Mouse (Mus musculus): Measurements from ENCODE around the gene Pex13. TPM values are rescaled to one million over a fixed set of nuclear protein-coding genes. Genes with fewer than 3 reads are reported as not detected.

The Pex13 gene
- polyA plus RNA-seq, 1 experiment from 2014 or later: 39.9 TPM

DNA sequence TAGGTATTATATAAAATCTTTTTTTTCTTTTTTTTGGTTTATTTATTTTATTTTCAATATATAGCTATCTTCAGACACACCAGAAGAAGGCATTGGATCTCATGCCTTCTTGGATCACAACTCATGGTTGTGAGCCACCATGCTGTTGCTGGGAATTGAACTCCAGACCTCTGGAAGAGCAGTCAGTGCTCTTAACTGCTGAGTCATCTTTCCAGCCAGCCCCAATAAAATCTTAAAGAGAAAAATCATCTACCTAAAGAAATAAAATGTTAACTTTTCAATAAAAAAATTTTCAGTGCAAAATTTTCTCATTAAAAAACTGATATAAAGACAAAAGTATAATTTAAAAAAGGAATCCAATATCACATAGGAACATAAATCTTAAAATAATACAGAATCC, 1.5 kb downstream of the Pex13 start:
- Histone ChIP-seq H3K27ac (ENCODE audit: low read depth, low read length) (no peak overlapping the region), H3K4me2 (replicated peaks; ENCODE audit: low read depth, low read length) (no peak overlapping the region; the same call in 1 of the 2 replicates), H3K9me3 (ENCODE audit: control insufficient read depth, low read length) (no peaks in the 10 kb centered on the region), H3K9ac (ENCODE audit: low read depth, low read length) (no peak overlapping the region), H3K36me3 (ENCODE audit: control insufficient read depth, insufficient read depth, low read length) (peaks cover 2% of the 10 kb centered on the region; the same call in 1 of the 2 replicates), H3K4me3 (ENCODE audit: low read length) (no peak overlapping the region), H3K27me3 (ENCODE audit: control insufficient read depth, insufficient read depth, low read length) (no peaks in the 10 kb centered on the region), H3K4me1 (ENCODE audit: control insufficient read depth, insufficient read depth, low read length) (no peaks in the 10 kb centered on the region)
- ATAC-seq (ENCODE audit: low FRiP score, low TSS enrichment): no peak

DNA sequence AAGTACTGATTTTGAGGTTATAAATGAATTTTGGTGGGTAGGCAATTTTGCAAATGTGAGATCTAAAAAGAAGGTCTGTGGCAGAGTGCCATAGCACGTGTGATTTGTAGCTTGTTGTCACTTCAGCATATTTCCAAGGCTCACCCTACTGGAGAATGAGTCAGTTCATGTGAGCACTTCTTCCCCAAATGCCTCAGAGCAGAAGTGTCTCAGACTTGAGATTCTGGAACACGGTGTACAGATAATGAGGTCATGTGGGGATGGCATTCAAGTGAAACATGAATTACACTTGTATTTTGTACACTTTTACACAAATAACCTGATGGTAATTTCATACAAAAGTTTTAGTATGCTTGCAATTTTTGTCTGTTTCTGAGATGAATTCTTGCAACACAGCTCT, 8.0 kb downstream of the Pex13 start:
- H3K4me1 ChIP-seq (ENCODE audit: control insufficient read depth, insufficient read depth, low read length): no peaks in the 10 kb centered on the region
- ATAC-seq (ENCODE audit: low FRiP score, low TSS enrichment): no peak
- no peak overlapping the region for H3K9ac ChIP-seq (ENCODE audit: low read depth, low read length)
- H3K27ac ChIP-seq (ENCODE audit: low read depth, low read length): no peak overlapping the region
- H3K27me3 ChIP-seq (ENCODE audit: control insufficient read depth, insufficient read depth, low read length): no peaks in the 10 kb centered on the region
- no peak overlapping the region for H3K4me3 ChIP-seq (ENCODE audit: low read length)
- H3K9me3 ChIP-seq (ENCODE audit: control insufficient read depth, low read length): no peaks in the 10 kb centered on the region
- H3K4me2 ChIP-seq (replicated peaks; ENCODE audit: low read depth, low read length): no peak overlapping the region
- H3K36me3 ChIP-seq (ENCODE audit: control insufficient read depth, insufficient read depth, low read length): no peaks in the 10 kb centered on the region
- WGBS: 88% methylated on average over 2 of the region's 2 CpGs

GRCm38 (mm10) chr11:23653666-23654065, 12.1 kb downstream of the Pex13 start:
- WGBS: 61% methylated on average over 3 of the region's 3 CpGs
- H3K36me3 ChIP-seq (ENCODE audit: control insufficient read depth, insufficient read depth, low read length): peaks cover 12% of the 10 kb centered on the region; the same call in 1 of the 2 replicates
- ATAC-seq (ENCODE audit: low FRiP score, low TSS enrichment): no peak
- H3K4me1 ChIP-seq (ENCODE audit: control insufficient read depth, insufficient read depth, low read length): no peaks in the 10 kb centered on the region
- no peaks in the 10 kb centered on the region for H3K9me3 ChIP-seq (ENCODE audit: control insufficient read depth, low read length)
- no peak overlapping the region for H3K9ac ChIP-seq (ENCODE audit: low read depth, low read length)
- no peaks in the 10 kb centered on the region for H3K27me3 ChIP-seq (ENCODE audit: control insufficient read depth, insufficient read depth, low read length)
- H3K4me3 ChIP-seq (ENCODE audit: low read length): no peak overlapping the region
- no peak overlapping the region for H3K27ac ChIP-seq (ENCODE audit: low read depth, low read length)
- H3K4me2 ChIP-seq (replicated peaks; ENCODE audit: low read depth, low read length): no peak overlapping the region

DNA sequence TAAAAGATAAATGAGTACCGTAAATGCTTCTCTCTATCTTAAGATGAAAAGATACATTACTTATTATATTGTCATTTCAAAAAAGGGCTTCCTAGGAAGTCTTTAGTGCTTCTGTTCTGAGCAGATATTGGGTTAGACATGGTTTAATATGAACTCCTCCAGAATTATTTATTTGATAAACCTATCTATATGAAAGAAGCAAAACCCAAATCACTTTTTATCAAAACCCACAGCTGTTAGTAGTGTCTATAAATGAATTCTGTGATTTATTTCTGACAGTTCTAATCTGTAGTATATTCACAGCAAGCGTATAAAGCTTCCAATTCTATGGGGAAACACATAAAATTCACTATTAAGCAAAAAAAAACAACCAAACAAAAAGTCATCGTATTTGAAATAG, 17.9 kb downstream of the Pex13 start:
- no peak overlapping the region for H3K4me3 ChIP-seq (ENCODE audit: low read length)
- no peak for ATAC-seq (ENCODE audit: low FRiP score, low TSS enrichment)
- H3K4me1 ChIP-seq (ENCODE audit: control insufficient read depth, insufficient read depth, low read length): no peaks in the 10 kb centered on the region
- no peaks in the 10 kb centered on the region for H3K9me3 ChIP-seq (ENCODE audit: control insufficient read depth, low read length)
- WGBS: 95% methylated on average over 3 of the region's 3 CpGs
- H3K27me3 ChIP-seq (ENCODE audit: control insufficient read depth, insufficient read depth, low read length): no peaks in the 10 kb centered on the region
- no peak overlapping the region for H3K27ac ChIP-seq (ENCODE audit: low read depth, low read length)
- H3K36me3 ChIP-seq (ENCODE audit: control insufficient read depth, insufficient read depth, low read length): peaks cover 21% of the 10 kb centered on the region
- H3K9ac ChIP-seq (ENCODE audit: low read depth, low read length): no peak overlapping the region
- no peak overlapping the region for H3K4me2 ChIP-seq (replicated peaks; ENCODE audit: low read depth, low read length)

- Histone ChIP-seq H3K4me3 (ENCODE audit: low read length) (no peak overlapping the region), H3K9me3 (ENCODE audit: control insufficient read depth, low read length) (no peaks in the 10 kb centered on the region), H3K9ac (ENCODE audit: low read depth, low read length) (no peak overlapping the region), H3K36me3 (ENCODE audit: control insufficient read depth, insufficient read depth, low read length) (peaks cover 21% of the 10 kb centered on the region), H3K4me2 (replicated peaks; ENCODE audit: low read depth, low read length) (no peak overlapping the region), H3K4me1 (ENCODE audit: control insufficient read depth, insufficient read depth, low read length) (no peaks in the 10 kb centered on the region), H3K27me3 (ENCODE audit: control insufficient read depth, insufficient read depth, low read length) (no peaks in the 10 kb centered on the region), H3K27ac (ENCODE audit: low read depth, low read length) (no peak overlapping the region)
- no peak for ATAC-seq (ENCODE audit: low FRiP score, low TSS enrichment)
Measured at GRCm38 (mm10) chr11:23647431-23647830, 18.3 kb downstream of the Pex13 start.

GRCm38 (mm10) chr11:23634573-23634972, 31.2 kb downstream of the Pex13 start:
- no peak overlapping the region for H3K4me3 ChIP-seq (ENCODE audit: low read length)
- ATAC-seq (ENCODE audit: low FRiP score, low TSS enrichment): no peak
- no peak overlapping the region for H3K9ac ChIP-seq (ENCODE audit: low read depth, low read length)
- H3K27me3 ChIP-seq (ENCODE audit: control insufficient read depth, insufficient read depth, low read length): no peaks in the 10 kb centered on the region
- no peaks in the 10 kb centered on the region for H3K9me3 ChIP-seq (ENCODE audit: control insufficient read depth, low read length)
- H3K4me1 ChIP-seq (ENCODE audit: control insufficient read depth, insufficient read depth, low read length): no peaks in the 10 kb centered on the region
- H3K36me3 ChIP-seq (ENCODE audit: control insufficient read depth, insufficient read depth, low read length): no peaks in the 10 kb centered on the region
- WGBS: 70% methylated on average over 8 of the region's 8 CpGs
- no peak overlapping the region for H3K27ac ChIP-seq (ENCODE audit: low read depth, low read length)
- H3K4me2 ChIP-seq (replicated peaks; ENCODE audit: low read depth, low read length): no peak overlapping the region

GRCm38 (mm10) chr11:23633879-23634215, 31.9 kb downstream of the Pex13 start:
- Histone ChIP-seq H3K4me2 (replicated peaks; ENCODE audit: low read depth, low read length) (peak overlapping the region; percentile 76), H3K36me3 (ENCODE audit: control insufficient read depth, insufficient read depth, low read length) (no peaks in the 10 kb centered on the region), H3K9me3 (ENCODE audit: control insufficient read depth, low read length) (no peaks in the 10 kb centered on the region), H3K4me1 (ENCODE audit: control insufficient read depth, insufficient read depth, low read length) (no peaks in the 10 kb centered on the region), H3K4me3 (ENCODE audit: low read length) (peak overlapping the region; percentile 88), H3K27me3 (ENCODE audit: control insufficient read depth, insufficient read depth, low read length) (no peaks in the 10 kb centered on the region), H3K9ac (ENCODE audit: low read depth, low read length) (no peak overlapping the region), H3K27ac (ENCODE audit: low read depth, low read length) (no peak overlapping the region)
- peak; percentile 26 for ATAC-seq (ENCODE audit: low FRiP score, low TSS enrichment)
- 7% methylated on average over 7 of the region's 7 CpGs for WGBS

DNA sequence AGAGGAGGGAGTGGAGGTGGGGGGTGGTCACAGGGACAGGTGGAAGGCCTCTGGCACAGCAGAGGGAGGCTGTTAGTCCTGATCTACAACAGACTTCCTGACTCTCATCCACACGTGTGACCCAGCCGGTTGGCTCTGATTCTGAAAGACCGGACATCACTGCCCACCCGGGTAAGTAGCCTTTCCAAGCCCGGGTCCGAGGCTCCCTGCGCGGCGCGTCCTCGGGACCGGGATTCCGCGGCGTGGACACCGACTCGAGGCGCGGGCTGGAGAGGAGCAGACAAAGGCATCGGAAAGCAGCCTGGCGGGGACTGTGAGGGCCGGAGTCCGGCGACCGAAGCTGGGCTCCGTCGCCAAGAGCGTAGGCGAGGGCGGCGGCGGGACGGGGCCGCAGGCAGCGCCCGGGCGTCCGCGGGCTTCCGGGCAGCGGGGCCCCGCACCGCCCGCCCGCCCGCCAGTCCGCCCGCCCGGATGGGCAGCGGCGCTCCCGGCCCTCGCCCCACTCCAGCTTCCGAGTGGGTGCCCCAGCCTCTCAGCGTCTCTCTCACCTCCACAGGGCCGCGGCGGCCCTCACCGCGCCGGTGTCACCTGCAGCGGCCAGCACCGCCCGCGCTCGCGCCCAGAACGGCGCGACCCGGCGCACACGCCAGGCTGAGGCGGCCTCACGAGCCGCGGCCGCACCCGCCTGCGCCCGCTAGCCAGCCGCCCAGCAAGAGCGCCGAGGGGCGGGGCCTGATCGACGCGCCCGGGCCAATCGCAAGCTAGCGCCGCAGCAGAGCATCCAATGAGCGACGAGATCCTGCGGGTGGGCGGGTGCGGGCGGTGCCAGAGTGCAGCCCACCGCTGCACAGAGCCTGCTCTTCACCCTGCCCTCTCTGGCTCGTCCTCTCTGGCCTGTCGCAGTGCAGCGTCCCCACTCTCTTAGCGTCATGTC, 32.5 kb downstream of the Pex13 start, which contains the start of gene 0610010F05Rik:
0610010F05Rik (minus strand) TSS at position 695 of the 934 bp plus-strand sequence.
- peak within 1 kb of the TSS; percentile 76 for H3K4me2 ChIP-seq (replicated peaks; ENCODE audit: low read depth, low read length)
- ATAC-seq (ENCODE audit: low FRiP score, low TSS enrichment): peak; percentile 100

DNA sequence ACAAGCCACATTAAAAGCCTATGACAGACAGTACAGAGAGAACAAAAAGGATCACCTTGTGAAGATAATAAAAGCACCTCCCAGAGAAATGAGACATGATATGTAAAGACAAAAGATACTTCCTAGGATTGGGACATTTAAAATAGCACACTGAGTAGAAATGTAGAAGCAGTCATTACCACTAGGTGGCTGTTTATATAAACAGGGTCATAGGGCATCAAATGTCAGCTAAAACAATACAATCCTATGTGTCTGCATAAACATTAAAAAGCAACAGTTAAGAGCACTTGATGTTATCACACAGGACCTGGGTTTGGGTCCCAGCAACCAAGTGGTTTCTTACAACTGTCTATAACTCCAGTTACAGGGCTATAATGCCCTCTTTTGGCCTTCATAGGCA, 35.1 kb downstream of the Pex13 start:
- Histone ChIP-seq H3K27ac (ENCODE audit: low read depth, low read length) (no peak overlapping the region), H3K9ac (ENCODE audit: low read depth, low read length) (no peak overlapping the region)
- no peak for ATAC-seq (ENCODE audit: low FRiP score, low TSS enrichment)

More for the DNA sequence above, 32.5 kb downstream of the Pex13 start, which contains the start of gene 0610010F05Rik:
- Histone ChIP-seq H3K4me3 (ENCODE audit: low read length) (peak within 1 kb of the TSS; percentile 88), H3K27ac (ENCODE audit: low read depth, low read length) (peak within 1 kb of the TSS; percentile 71), H3K9ac (ENCODE audit: low read depth, low read length) (peak within 1 kb of the TSS; percentile 93), H3K27me3 (ENCODE audit: control insufficient read depth, insufficient read depth, low read length) (no peaks in the 10 kb centered on the region), H3K4me1 (ENCODE audit: control insufficient read depth, insufficient read depth, low read length) (no peaks in the 10 kb centered on the region), H3K9me3 (ENCODE audit: control insufficient read depth, low read length) (no peaks in the 10 kb centered on the region), H3K36me3 (ENCODE audit: control insufficient read depth, insufficient read depth, low read length) (peaks cover 5% of the 10 kb centered on the region; the same call in 1 of the 2 replicates)
- under 1% methylated on average over 69 of the region's 103 CpGs for WGBS

More for the DNA sequence above, 35.1 kb downstream of the Pex13 start:
- H3K9me3 ChIP-seq (ENCODE audit: control insufficient read depth, low read length): no peaks in the 10 kb centered on the region
- peaks cover 11% of the 10 kb centered on the region; the same call in 1 of the 2 replicates for H3K36me3 ChIP-seq (ENCODE audit: control insufficient read depth, insufficient read depth, low read length)
- no peaks in the 10 kb centered on the region for H3K27me3 ChIP-seq (ENCODE audit: control insufficient read depth, insufficient read depth, low read length)
- no peak overlapping the region for H3K4me2 ChIP-seq (replicated peaks; ENCODE audit: low read depth, low read length)
- H3K4me1 ChIP-seq (ENCODE audit: control insufficient read depth, insufficient read depth, low read length): no peaks in the 10 kb centered on the region
- H3K4me3 ChIP-seq (ENCODE audit: low read length): no peak overlapping the region

Data from kidney, embryonic 14.5 days (tissue).